Mouse (Mus musculus) forebrain, embryonic 14.5 days (tissue): Measurements from ENCODE around the gene Oip5. TPM values are rescaled to one million over a fixed set of nuclear protein-coding genes. Genes with fewer than 3 reads are reported as not detected.
A peak's percentile ranks its signal among the peaks of the same experiment; 100 is the strongest.
"Not testable (repeated sequence)": the region's sequence is repeated elsewhere in the genome, so short reads cannot be mapped to it uniquely, and the experiment has no call there.

ENCODE experiments used
- ATAC-seq: fragments of 200-750 bp; cut with Nextera tagmentation; 2 replicates; pipeline ENCODE4 v1.8.0; 2017; ENCODE audit warnings: mild to moderate bottlenecking, moderate library complexity
- DNase-seq: peaks from one replicate; pipeline ENCODE4 v3.0.0-alpha.2; 2015; ENCODE audit warnings: low spot score
- H3K27ac ChIP-seq: fragments of 300-500 bp; sonication (generic); 2 replicates; pipeline ENCODE4 v1.5.1; 2014; ENCODE audit warnings: low read depth, mild to moderate bottlenecking, control low read depth, low read length, moderate library complexity
- H3K27me3 ChIP-seq: fragments of 300-500 bp; sonication (generic); replicated peaks from 2 replicates; pipeline ENCODE4 v1.6.1; 2014; ENCODE audit warnings: low read length, control low read depth, mixed read lengths; ENCODE audit not compliant: control insufficient read depth, insufficient read depth
- H3K36me3 ChIP-seq: fragments of 300-500 bp; sonication (generic); 2 replicates; pipeline ENCODE4 v1.6.1; 2014; ENCODE audit warnings: low read length, control low read depth; ENCODE audit not compliant: control insufficient read depth, insufficient read depth
- H3K4me1 ChIP-seq: fragments of 300-500 bp; sonication (generic); 2 replicates; pipeline ENCODE4 v1.6.1; 2014; ENCODE audit warnings: antibody characterized with exemption, low read length, control low read depth; ENCODE audit not compliant: control insufficient read depth, insufficient read depth
- H3K4me2 ChIP-seq: fragments of 300-500 bp; sonication (generic); 2 replicates; pipeline ENCODE4 v1.6.1; 2014; ENCODE audit warnings: mild to moderate bottlenecking, control low read depth, low read length
- H3K4me3 ChIP-seq: fragments of 300-500 bp; sonication (generic); 2 replicates; pipeline ENCODE4 v1.5.1; 2014; ENCODE audit warnings: low read depth, low read length, control low read depth
- H3K9ac ChIP-seq: fragments of 300-500 bp; sonication (generic); 2 replicates; pipeline ENCODE4 v1.6.1; 2014; ENCODE audit warnings: mild to moderate bottlenecking, low read length, control low read depth, moderate library complexity
- H3K9me3 ChIP-seq: fragments of 300-500 bp; sonication (generic); replicated peaks from 2 replicates; pipeline ENCODE4 v1.6.1; 2016; ENCODE audit warnings: low read length, control low read depth, mixed read lengths; ENCODE audit not compliant: control insufficient read depth
- WGBS: fragments of 180-500 bp; shearing (Covaris S2); extraction: QIAGEN DNeasy Blood & Tissue Kit; methylation state at CpG from one replicate; pipeline ENCODE4 v1.1.7; 2014; 5-methylcytosine and 5-hydroxymethylcytosine counted together
- polyA plus RNA-seq: library from polyadenylated mRNA; unstranded; fragments of >200 nt; fragmentation: Nextera tagmentation; extraction: Ambion mirVana; gene quantifications from 2 replicates; pipeline ENCODE4 v1.2.1, GENCODE M21; 2014

The Oip5 gene
- polyA plus RNA-seq, 1 experiment from 2014 or later = 14.8 TPM

GRCm38 (mm10) chr2:119617841-119618198 lies 449 bp downstream of the Oip5 start:
- H3K4me3 ChIP-seq = peak overlapping the region; percentile 64
- no peaks in the 10 kb centered on the region for H3K36me3 ChIP-seq
- peak overlapping the region; percentile 76 for H3K4me2 ChIP-seq
- H3K4me1 ChIP-seq = peaks cover 15% of the 10 kb centered on the region
- no peak for DNase-seq
- peak overlapping the region; percentile 64 for H3K9ac ChIP-seq
- H3K27me3 ChIP-seq = no peaks in the 10 kb centered on the region
- ATAC-seq = no peak
- H3K9me3 ChIP-seq = no peaks in the 10 kb centered on the region
- under 1% methylated on average over 13 of the region's 13 CpGs for WGBS
- H3K27ac ChIP-seq = no peak overlapping the region

- no peaks in the 10 kb centered on the region for H3K9me3 ChIP-seq
- no peak overlapping the region for H3K4me2 ChIP-seq
- peaks cover 61% of the 10 kb centered on the region for H3K36me3 ChIP-seq
- WGBS = 92% methylated on average over 4 of the region's 4 CpGs
- H3K27me3 ChIP-seq = no peaks in the 10 kb centered on the region
- H3K9ac ChIP-seq = no peak overlapping the region
- DNase-seq (no peak), ATAC-seq (no peak)
- H3K4me1 ChIP-seq = no peaks in the 10 kb centered on the region
- H3K27ac ChIP-seq = no peak overlapping the region
- no peak overlapping the region for H3K4me3 ChIP-seq
These were observed 11.2 kb downstream of the Oip5 start for GRCm38 (mm10) chr2:119607023-119607422.

GRCm38 (mm10) chr2:119605361-119605973 lies 12.8 kb downstream of the Oip5 start:
- 95% methylated on average over 6 of the region's 6 CpGs for WGBS
- no peak overlapping the region for H3K4me3 ChIP-seq
- H3K9me3 ChIP-seq = no peaks in the 10 kb centered on the region
- no peak for ATAC-seq
- H3K9ac ChIP-seq = no peak overlapping the region
- H3K4me2 ChIP-seq = no peak overlapping the region
- H3K36me3 ChIP-seq = peaks cover 67% of the 10 kb centered on the region
- no peaks in the 10 kb centered on the region for H3K27me3 ChIP-seq
- DNase-seq = no peak
- H3K27ac ChIP-seq = no peak overlapping the region
- H3K4me1 ChIP-seq = no peaks in the 10 kb centered on the region

- DNase-seq (no peak), ATAC-seq (no peak)
- no peak overlapping the region for H3K4me2 ChIP-seq
- H3K36me3 ChIP-seq = peaks cover 70% of the 10 kb centered on the region
- no peak overlapping the region for H3K4me3 ChIP-seq
- no peak overlapping the region for H3K9ac ChIP-seq
- H3K27me3 ChIP-seq = no peaks in the 10 kb centered on the region
- H3K9me3 ChIP-seq = no peaks in the 10 kb centered on the region
- 85% methylated on average over 2 of the region's 2 CpGs for WGBS
- no peak overlapping the region for H3K27ac ChIP-seq
- no peaks in the 10 kb centered on the region for H3K4me1 ChIP-seq
These were observed 14.4 kb downstream of the Oip5 start for GRCm38 (mm10) chr2:119603909-119604308.

- DNase-seq (no peak), ATAC-seq (no peak)
- no peak overlapping the region for H3K9ac ChIP-seq
- H3K4me1 ChIP-seq = no peaks in the 10 kb centered on the region; the same call in 1 of the 2 replicates
- peaks cover 75% of the 10 kb centered on the region for H3K36me3 ChIP-seq
- H3K4me3 ChIP-seq = no peak overlapping the region
- H3K27me3 ChIP-seq = no peaks in the 10 kb centered on the region
- no peak overlapping the region for H3K27ac ChIP-seq
- H3K4me2 ChIP-seq = no peak overlapping the region
- 86% methylated on average over 1 of the region's 1 CpGs for WGBS
- no peaks in the 10 kb centered on the region for H3K9me3 ChIP-seq
These were observed 15.8 kb downstream of the Oip5 start for GRCm38 (mm10) chr2:119602488-119602887.

- WGBS = 51% methylated on average over 3 of the region's 3 CpGs
- not testable (repeated sequence) for H3K4me1 ChIP-seq, ATAC-seq, H3K9ac ChIP-seq, H3K4me2 ChIP-seq, H3K27me3 ChIP-seq, DNase-seq, H3K27ac ChIP-seq, H3K9me3 ChIP-seq, H3K4me3 ChIP-seq
- H3K36me3 ChIP-seq = peaks cover 77% of the 10 kb centered on the region
These were observed 16.7 kb downstream of the Oip5 start for GRCm38 (mm10) chr2:119601575-119601974.

GRCm38 (mm10) chr2:119601027-119601426 lies 17.2 kb downstream of the Oip5 start:
- Histone ChIP-seq H3K27me3 (no peaks in the 10 kb centered on the region), H3K36me3 (peaks cover 81% of the 10 kb centered on the region), H3K4me3 (no peak overlapping the region), H3K9me3 (no peaks in the 10 kb centered on the region), H3K4me2 (no peak overlapping the region), H3K9ac (no peak overlapping the region), H3K27ac (no peak overlapping the region), H3K4me1 (peaks cover 4% of the 10 kb centered on the region)
- WGBS = 88% methylated on average over 4 of the region's 4 CpGs
- DNase-seq = no peak
- no peak for ATAC-seq

GRCm38 (mm10) chr2:119596781-119597330 lies 21.4 kb downstream of the Oip5 start:
- H3K4me1 ChIP-seq = peaks cover 12% of the 10 kb centered on the region
- no peak overlapping the region for H3K27ac ChIP-seq
- no peak overlapping the region for H3K9ac ChIP-seq
- no peak overlapping the region for H3K4me3 ChIP-seq
- no peaks in the 10 kb centered on the region for H3K9me3 ChIP-seq
- no peak for ATAC-seq
- peak; percentile 57 for DNase-seq
- H3K27me3 ChIP-seq = no peaks in the 10 kb centered on the region
- H3K4me2 ChIP-seq = no peak overlapping the region
- H3K36me3 ChIP-seq = peaks cover 50% of the 10 kb centered on the region
- WGBS = 83% methylated on average over 8 of the region's 8 CpGs

- Histone ChIP-seq H3K27me3 (no peaks in the 10 kb centered on the region), H3K27ac (no peak overlapping the region), H3K4me3 (peak overlapping the region; percentile 97), H3K9ac (peak overlapping the region; percentile 95), H3K9me3 (no peaks in the 10 kb centered on the region), H3K4me2 (peak overlapping the region; percentile 48), H3K4me1 (peaks cover 12% of the 10 kb centered on the region), H3K36me3 (peaks cover 36% of the 10 kb centered on the region)
- no peak for DNase-seq
- no peak for ATAC-seq
- WGBS = 55% methylated on average over 4 of the region's 4 CpGs
These were observed 23.0 kb downstream of the Oip5 start for GRCm38 (mm10) chr2:119595308-119595707.
